Mouse (Mus musculus) forebrain, postnatal 0 days (tissue): ENCODE measurements at regions not wholly inside any gene's neighbourhood (a gene's known extent, or its start where the extent isn't known, plus 50 kb on each side); places are given as distances from the start of the nearest gene placed in this dataset.

Experiments used
- ATAC-seq: fragments of 200-750 bp; cut with Nextera tagmentation; 2 replicates; pipeline ENCODE4 v1.8.0; 2017; ENCODE audit warnings: mild to moderate bottlenecking, moderate library complexity
- DNase-seq: peaks from one replicate; pipeline ENCODE4 v3.0.0-alpha.2; 2015
- H3K27ac ChIP-seq: fragments of 300-500 bp; sonication (generic); 2 replicates; pipeline ENCODE4 v1.5.1; 2014; ENCODE audit warnings: low read depth, mild to moderate bottlenecking, antibody characterized with exemption, low read length, moderate library complexity, mixed read lengths
- H3K27me3 ChIP-seq: fragments of 300-500 bp; sonication (generic); 2 replicates; pipeline ENCODE4 v1.6.1; 2014; ENCODE audit warnings: mild to moderate bottlenecking, low read length, mixed read lengths; ENCODE audit not compliant: insufficient read depth
- H3K36me3 ChIP-seq: fragments of 300-500 bp; sonication (generic); 2 replicates; pipeline ENCODE4 v1.6.1; 2014; ENCODE audit warnings: mild to moderate bottlenecking, moderate library complexity; ENCODE audit not compliant: insufficient read depth
- H3K4me1 ChIP-seq: fragments of 300-500 bp; sonication (generic); 2 replicates; pipeline ENCODE4 v1.6.1; 2014; ENCODE audit warnings: antibody characterized with exemption; ENCODE audit not compliant: insufficient read depth
- H3K4me2 ChIP-seq: fragments of 300-500 bp; sonication (generic); 2 replicates; pipeline ENCODE4 v1.6.1; 2014; ENCODE audit warnings: low read depth, mild to moderate bottlenecking, moderate library complexity
- H3K4me3 ChIP-seq: fragments of 300-500 bp; sonication (generic); 2 replicates; pipeline ENCODE4 v1.5.1; 2014; ENCODE audit warnings: low read depth, low read length, mixed read lengths
- H3K9ac ChIP-seq: fragments of 300-500 bp; sonication (generic); 2 replicates; pipeline ENCODE4 v1.6.1; 2014; ENCODE audit warnings: mild to moderate bottlenecking
- H3K9me3 ChIP-seq: fragments of 300-500 bp; sonication (generic); 2 replicates; pipeline ENCODE4 v1.6.1; 2016; ENCODE audit warnings: low read length
- CTCF ChIP-seq: sonication (generic); IDR thresholded peaks from 2 replicates; pipeline ENCODE4 v1.5.1; 2016; ENCODE audit warnings: antibody characterized with exemption, control low read depth, low read depth
- WGBS: fragments of 180-500 bp; shearing (Covaris S2); extraction: QIAGEN DNeasy Blood & Tissue Kit; methylation state at CpG from one replicate; pipeline ENCODE4 v1.1.7; 2014; 5-methylcytosine and 5-hydroxymethylcytosine counted together

GRCm38 (mm10) chr14:120626223-120626935 lies 148.1 kb downstream of the Rap2a start:
- Histone ChIP-seq H3K4me3 (no peak overlapping the region), H3K4me1 (no peaks in the 10 kb centered on the region), H3K9me3 (no peaks in the 10 kb centered on the region), H3K27me3 (no peaks in the 10 kb centered on the region), H3K4me2 (no peak overlapping the region), H3K36me3 (no peaks in the 10 kb centered on the region), H3K27ac (peak overlapping the region; percentile 59; the same call in 1 of the 2 replicates), H3K9ac (no peak overlapping the region)
- DNase-seq (peak; percentile 59), ATAC-seq (peak; percentile 85)
- TF ChIP-seq CTCF = no peak
- 54% methylated on average over 9 of the region's 9 CpGs for WGBS

DNA sequence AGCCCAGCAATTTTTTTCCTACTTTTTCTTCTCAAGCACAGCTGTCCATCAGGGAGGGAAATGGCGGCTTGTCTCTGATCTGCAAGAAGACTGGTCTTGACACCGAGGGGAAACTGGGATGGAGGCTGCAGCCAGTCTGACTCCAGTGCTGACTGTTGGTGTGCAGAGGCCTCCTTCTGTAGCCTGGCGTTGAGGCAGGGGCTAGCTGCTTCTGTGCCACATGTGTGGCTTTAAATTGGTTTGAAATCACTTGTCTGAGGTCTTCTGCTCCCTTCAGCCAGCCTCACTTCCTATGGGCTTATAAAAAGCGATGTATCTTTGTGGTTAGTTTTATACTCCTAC lies 148.7 kb downstream of the Rap2a start:
- 70% methylated on average over 4 of the region's 4 CpGs for WGBS

DNA sequence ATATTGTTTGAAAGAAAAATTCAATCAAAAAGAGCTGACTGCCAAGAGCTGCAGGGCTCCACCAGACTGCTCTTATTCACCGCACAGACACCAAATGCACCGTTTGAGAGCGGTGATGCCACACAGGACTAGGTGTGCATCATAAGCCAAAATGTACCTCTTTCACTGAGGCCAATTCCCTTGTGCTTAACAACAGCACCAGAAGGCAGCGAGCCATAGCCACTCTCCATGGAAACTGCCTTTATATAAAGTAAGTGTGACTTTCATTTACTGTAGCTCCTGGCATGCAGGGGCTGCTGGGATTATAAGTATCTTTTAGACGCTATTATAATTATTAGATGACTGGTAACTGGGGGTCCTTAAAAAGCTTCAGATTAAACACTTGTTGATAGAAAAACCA lies 154.5 kb downstream of the Rap2a start:
- no peaks in the 10 kb centered on the region for H3K27me3 ChIP-seq
- H3K9ac ChIP-seq = no peak overlapping the region
- DNase-seq (peak; percentile 56), ATAC-seq (peak; percentile 56)
- no peaks in the 10 kb centered on the region for H3K36me3 ChIP-seq
- no peak for TF ChIP-seq CTCF
- H3K4me1 ChIP-seq = no peaks in the 10 kb centered on the region
- no peak overlapping the region for H3K4me3 ChIP-seq
- no peak overlapping the region; the same call in 1 of the 2 replicates for H3K27ac ChIP-seq
- H3K9me3 ChIP-seq = no peaks in the 10 kb centered on the region
- no peak overlapping the region for H3K4me2 ChIP-seq
- 52% methylated on average over 5 of the region's 5 CpGs for WGBS

More for the DNA sequence above, 148.7 kb downstream of the Rap2a start:
- TF ChIP-seq CTCF = no peak
- Histone ChIP-seq H3K27me3 (no peaks in the 10 kb centered on the region), H3K4me3 (no peak overlapping the region), H3K4me2 (no peak overlapping the region), H3K27ac (peak overlapping the region; percentile 59), H3K4me1 (no peaks in the 10 kb centered on the region), H3K9ac (no peak overlapping the region), H3K36me3 (no peaks in the 10 kb centered on the region), H3K9me3 (no peaks in the 10 kb centered on the region)
- ATAC-seq (no peak; the same call in 1 of the 2 replicates), DNase-seq (no peak)

- no peak for TF ChIP-seq CTCF
- no peaks in the 10 kb centered on the region for H3K36me3 ChIP-seq
Measured at GRCm38 (mm10) chr14:120636726-120637400, 158.6 kb downstream of the Rap2a start.

DNA sequence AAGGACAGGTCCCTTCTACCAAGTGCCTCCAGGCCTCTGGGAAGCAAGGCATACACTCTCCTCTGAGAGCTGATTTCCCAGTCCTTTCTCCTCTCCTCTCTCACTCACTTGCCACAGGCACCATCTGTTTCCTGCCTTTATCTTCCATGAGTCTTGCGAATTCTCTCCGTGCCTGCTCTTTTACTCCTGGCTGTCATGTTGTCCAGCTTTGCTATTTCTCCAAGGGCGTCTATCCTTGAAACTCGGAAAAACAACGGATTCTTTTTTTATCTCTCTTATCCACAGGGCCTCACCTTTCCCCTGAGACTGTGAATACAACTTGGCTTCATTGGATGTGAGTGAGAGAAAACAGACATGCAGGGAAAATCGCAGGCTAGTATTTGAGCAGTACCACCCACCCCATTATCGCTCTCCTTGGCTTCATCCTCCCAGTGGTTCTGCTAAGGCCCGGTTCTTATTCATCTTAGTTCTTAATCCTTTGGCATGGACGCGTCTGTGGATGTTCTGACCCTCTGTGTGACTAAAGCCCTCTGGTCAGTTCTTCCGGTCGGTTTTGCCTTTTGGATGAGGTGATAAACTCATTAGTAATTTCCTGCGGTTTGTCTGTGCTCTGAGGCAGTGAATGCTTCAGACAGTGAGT lies 159.4 kb downstream of the Rap2a start:
- H3K9ac ChIP-seq = no peak overlapping the region
- ATAC-seq (no peak), DNase-seq (no peak)
- H3K27ac ChIP-seq = no peak overlapping the region; the same call in 1 of the 2 replicates
- WGBS = 75% methylated on average over 13 of the region's 13 CpGs
- H3K9me3 ChIP-seq = no peaks in the 10 kb centered on the region
- TF ChIP-seq CTCF = no peak
- H3K4me3 ChIP-seq = no peak overlapping the region
- no peaks in the 10 kb centered on the region for H3K36me3 ChIP-seq
- no peak overlapping the region for H3K4me2 ChIP-seq
- H3K4me1 ChIP-seq = no peaks in the 10 kb centered on the region
- H3K27me3 ChIP-seq = no peaks in the 10 kb centered on the region

More at GRCm38 (mm10) chr14:120636726-120637400, 158.6 kb downstream of the Rap2a start:
- Histone ChIP-seq H3K4me3 (no peak overlapping the region), H3K9ac (no peak overlapping the region), H3K4me2 (no peak overlapping the region), H3K27me3 (no peaks in the 10 kb centered on the region), H3K9me3 (no peaks in the 10 kb centered on the region), H3K27ac (no peak overlapping the region), H3K4me1 (no peaks in the 10 kb centered on the region)
- ATAC-seq = no peak
- DNase-seq = no peak
- WGBS = 97% methylated on average over 6 of the region's 6 CpGs

GRCm38 (mm10) chr14:120642591-120642990 lies 164.3 kb downstream of the Rap2a start:
- Histone ChIP-seq H3K9me3 (no peaks in the 10 kb centered on the region), H3K9ac (no peak overlapping the region), H3K27me3 (no peaks in the 10 kb centered on the region), H3K4me2 (no peak overlapping the region), H3K4me3 (no peak overlapping the region), H3K27ac (no peak overlapping the region), H3K4me1 (no peaks in the 10 kb centered on the region), H3K36me3 (no peaks in the 10 kb centered on the region)
- no peak for ATAC-seq
- no peak for DNase-seq
- TF ChIP-seq CTCF = no peak
- 92% methylated on average over 5 of the region's 5 CpGs for WGBS

GRCm38 (mm10) chr14:120652034-120652433 lies 173.8 kb downstream of the Rap2a start:
- no peak overlapping the region for H3K4me2 ChIP-seq
- no peaks in the 10 kb centered on the region for H3K36me3 ChIP-seq
- no peak overlapping the region for H3K27ac ChIP-seq
- H3K9me3 ChIP-seq = no peaks in the 10 kb centered on the region
- no peak for ATAC-seq
- no peak for TF ChIP-seq CTCF
- no peak for DNase-seq
- no peak overlapping the region for H3K9ac ChIP-seq
- H3K27me3 ChIP-seq = no peaks in the 10 kb centered on the region
- no peaks in the 10 kb centered on the region for H3K4me1 ChIP-seq
- 87% methylated on average over 7 of the region's 7 CpGs for WGBS
- H3K4me3 ChIP-seq = no peak overlapping the region
